Mouse (Mus musculus): ENCODE results near the gene AI481877.
"Not testable (repeated sequence)": the region's sequence is repeated elsewhere in the genome, so short reads cannot be mapped to it uniquely, and the experiment has no call there.

Gene AI481877

DNA sequence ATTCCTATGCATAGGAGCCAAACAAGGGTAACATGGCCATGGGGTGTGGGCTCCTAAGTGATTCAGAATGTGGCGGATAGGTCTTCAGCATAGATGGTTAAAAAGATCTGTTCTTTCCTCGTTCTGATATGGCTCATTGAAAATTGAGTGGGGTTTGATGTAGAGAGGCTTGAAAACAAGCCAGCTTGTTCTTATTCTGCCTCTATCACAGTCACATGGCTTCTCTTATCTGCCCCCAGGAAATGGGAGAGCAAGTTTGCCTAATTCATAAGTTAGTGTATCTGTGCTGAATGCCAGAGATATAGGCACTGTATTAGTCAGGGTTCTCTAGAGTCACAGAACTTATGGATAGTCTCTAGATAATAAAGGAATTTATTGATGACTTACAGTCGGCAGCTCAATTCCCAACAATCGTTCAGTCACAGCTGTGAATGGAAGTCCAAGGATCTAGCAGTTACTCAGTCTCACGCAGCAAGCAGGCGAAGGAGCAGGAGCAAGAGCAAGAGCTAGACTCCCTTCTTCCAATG lies at the start of gene AI481877:
AI481877 (minus strand) TSS at position 477 of the 527 bp plus-strand sequence.
- in situ Hi-C loops (cut with MboI; ENCODE audit: unreplicated experiment in 2 of 2): not testable (repeated sequence)

GRCm38 (mm10) chr4:59188474-59188801 lies 49.7 kb upstream of the AI481877 start:
- in situ Hi-C loops (cut with MboI; ENCODE audit: unreplicated experiment in 2 of 2): loop anchor here (5.0 to 10.0 kb wide), 7 partner anchors 64 to 924 kb away; partner anchors contain the start of gene Gm20503 (in 1 of the 2)

GRCm38 (mm10) chr4:59187289-59187688 lies 48.5 kb upstream of the AI481877 start:
- in situ Hi-C loops (cut with MboI; ENCODE audit: unreplicated experiment in 2 of 2): loop anchor here (5.0 to 10.0 kb wide), 7 partner anchors 62 to 922 kb away; partner anchors contain the start of gene Gm20503 (in 1 of the 2)

DNA sequence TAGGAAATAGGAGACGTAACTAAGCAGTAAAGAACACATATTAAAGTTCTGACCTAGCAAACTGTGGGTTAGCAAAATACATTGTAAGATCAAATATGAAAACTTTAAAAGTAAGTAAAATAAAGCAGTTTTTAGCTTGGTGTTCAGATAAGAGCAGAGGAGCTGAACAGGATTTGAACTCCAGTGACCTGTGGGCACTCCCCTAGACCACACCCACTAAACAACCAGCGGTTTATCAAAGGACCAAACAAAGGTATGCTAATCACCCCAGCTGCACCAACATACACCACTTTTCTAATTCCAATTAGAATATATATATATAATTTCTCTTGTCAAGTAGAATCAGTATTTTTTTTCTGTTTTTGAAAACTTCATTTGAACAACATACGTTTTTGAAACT lies 46.9 kb upstream of the AI481877 start:
- in situ Hi-C loops (cut with MboI; ENCODE audit: unreplicated experiment in 2 of 2): loop anchor here (5.0 to 10.0 kb wide), 7 partner anchors 61 to 921 kb away; partner anchors contain the start of gene Gm20503 (in 1 of the 2)

DNA sequence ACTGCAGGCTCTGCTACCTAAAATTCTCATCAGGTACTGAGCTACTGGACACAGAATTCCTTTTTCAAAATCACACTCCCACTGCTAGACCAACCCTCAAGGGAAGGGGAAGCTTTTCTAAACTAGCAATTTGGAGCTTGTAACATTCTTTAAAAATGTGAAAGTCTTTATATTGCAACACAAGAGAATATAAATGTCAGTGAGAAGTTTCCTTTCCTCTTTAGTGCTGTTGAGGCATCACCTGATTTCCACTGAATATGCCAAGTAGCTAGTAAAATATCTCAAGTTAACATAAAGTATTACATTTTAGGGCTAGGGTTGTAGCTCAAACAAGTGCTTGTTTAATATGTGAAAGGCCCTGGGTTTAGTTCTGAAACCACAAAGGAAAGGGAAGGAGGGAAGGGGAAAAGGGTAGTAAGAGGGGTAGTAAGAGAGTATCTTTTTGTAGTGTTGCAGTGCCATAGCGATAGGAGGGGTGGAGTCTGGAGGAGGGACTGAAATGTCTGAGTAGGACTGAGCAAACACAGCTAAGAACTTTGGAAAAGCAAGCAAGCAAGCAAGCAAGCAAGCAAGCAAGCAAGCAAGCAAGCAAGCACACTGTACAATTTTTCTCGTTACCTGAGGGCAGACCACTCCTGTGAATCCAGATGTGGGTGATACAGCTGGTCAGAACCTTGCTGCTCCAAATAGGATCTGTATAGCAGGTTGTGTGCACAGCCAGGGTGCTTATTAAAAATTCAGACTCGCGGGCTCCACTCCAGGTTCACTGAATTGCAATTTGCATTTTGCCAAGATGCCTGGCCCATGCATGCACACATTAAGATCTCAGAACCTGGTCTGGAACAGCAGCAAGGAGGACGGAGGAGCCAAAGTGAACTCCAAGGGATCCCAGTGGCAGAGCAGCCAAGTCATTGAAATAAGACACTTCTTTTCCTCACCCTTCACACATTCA lies 42.8 kb upstream of the AI481877 start:
- in situ Hi-C loops (cut with MboI; ENCODE audit: unreplicated experiment in 2 of 2): loop anchor here (10.0 kb wide), 5 partner anchors 57 to 917 kb away; partner anchors contain the start of gene Gm20503 (in 1 of the 2)

DNA sequence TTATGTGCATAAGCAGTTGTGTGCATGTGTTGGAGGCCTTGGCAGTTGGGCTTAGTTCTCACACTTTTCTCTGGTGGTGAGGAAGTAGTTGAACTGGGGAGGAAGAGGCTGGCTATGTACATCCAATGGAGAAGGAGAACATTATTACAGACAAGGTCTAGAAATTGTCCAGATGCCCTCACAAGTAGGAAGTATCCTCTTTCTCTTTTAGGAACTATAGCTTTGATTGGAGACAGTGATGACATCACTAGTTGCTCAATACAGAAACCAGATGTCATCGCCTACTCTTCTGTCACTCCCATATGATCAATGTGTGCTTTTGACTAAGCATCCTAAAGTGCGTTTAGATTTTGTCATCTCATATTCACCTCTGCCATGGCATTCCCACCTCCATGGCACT lies 38.8 kb upstream of the AI481877 start:
- in situ Hi-C loops (cut with MboI; ENCODE audit: unreplicated experiment in 2 of 2): no loop called here

GRCm38 (mm10) chr4:59175929-59176328 lies 37.1 kb upstream of the AI481877 start:
- in situ Hi-C loops (cut with MboI; ENCODE audit: unreplicated experiment in 2 of 2): no loop called here

GRCm38 (mm10) chr4:59175003-59175402 lies 36.2 kb upstream of the AI481877 start:
- in situ Hi-C loops (cut with MboI; ENCODE audit: unreplicated experiment in 2 of 2): no loop called here

GRCm38 (mm10) chr4:59173181-59173922 lies 34.6 kb upstream of the AI481877 start:
- in situ Hi-C loops (cut with MboI; ENCODE audit: unreplicated experiment in 2 of 2): no loop called here

GRCm38 (mm10) chr4:59172616-59173015 lies 33.8 kb upstream of the AI481877 start:
- in situ Hi-C loops (cut with MboI; ENCODE audit: unreplicated experiment in 2 of 2): no loop called here

DNA sequence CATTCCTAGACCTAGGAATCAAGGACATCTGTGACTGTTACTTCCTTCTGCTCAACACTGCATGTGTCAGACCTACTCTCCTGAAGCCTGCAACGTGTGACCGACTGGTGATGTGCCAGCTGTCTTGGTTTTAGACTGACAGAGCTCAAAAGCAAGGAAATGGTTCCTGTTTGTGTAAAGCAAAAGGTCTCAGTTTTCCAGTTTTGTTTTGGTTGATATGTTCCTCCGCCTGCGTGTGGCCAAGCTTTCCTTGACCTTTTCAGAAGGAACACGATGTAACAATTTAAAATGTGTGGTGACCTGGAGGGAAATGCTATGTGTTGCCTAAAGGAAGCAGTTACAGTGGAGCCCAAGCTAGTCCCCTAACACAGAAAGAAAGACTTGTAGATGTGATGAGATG lies 31.2 kb upstream of the AI481877 start:
- in situ Hi-C loops (cut with MboI; ENCODE audit: unreplicated experiment in 2 of 2): no loop called here

GRCm38 (mm10) chr4:59167251-59167847 lies 28.6 kb upstream of the AI481877 start:
- in situ Hi-C loops (cut with MboI; ENCODE audit: unreplicated experiment in 2 of 2): no loop called here

DNA sequence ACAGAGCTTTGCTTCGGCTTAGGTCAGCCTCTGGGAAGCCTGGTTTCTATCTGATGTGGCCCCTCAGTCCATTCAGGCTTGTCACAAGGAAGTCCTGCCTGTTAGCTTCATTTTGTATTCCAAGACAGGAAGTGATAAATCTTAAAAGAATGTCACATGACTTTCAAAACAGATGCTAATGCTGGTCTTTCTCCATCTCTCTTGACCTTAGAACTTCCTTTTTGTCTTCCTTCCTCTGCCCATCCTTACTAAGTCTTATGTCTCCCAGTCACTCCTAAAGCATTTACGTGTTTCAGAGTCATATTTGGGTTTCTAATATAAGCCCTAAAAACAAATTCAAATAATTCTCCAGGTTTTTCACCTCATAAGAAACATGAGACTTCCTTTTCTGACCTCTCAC lies 25.3 kb upstream of the AI481877 start:
- in situ Hi-C loops (cut with MboI; ENCODE audit: unreplicated experiment in 2 of 2): no loop called here

GRCm38 (mm10) chr4:59160959-59161670 lies 22.3 kb upstream of the AI481877 start:
- in situ Hi-C loops (cut with MboI; ENCODE audit: unreplicated experiment in 2 of 2): no loop called here

DNA sequence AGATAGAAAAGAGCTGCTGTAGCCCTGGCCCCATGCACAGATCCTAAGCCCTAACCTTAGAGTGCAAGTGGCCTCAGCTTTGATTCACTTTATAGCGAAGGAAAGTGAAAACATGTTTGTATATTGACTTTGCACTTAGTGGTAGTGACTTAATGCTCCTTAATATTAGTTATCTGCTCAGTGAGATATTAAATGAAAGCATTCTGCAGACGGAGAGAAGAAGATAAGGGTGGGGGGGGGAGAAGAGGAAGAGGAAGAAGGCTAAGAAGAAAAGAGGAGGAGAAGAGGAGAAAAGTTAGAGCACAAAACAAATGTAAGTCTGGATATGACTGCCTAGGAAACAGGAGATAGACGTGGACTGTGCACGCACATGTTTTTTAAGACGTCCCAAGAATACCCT lies 21.5 kb upstream of the AI481877 start:
- in situ Hi-C loops (cut with MboI; ENCODE audit: unreplicated experiment in 2 of 2): no loop called here

- in situ Hi-C loops (cut with MboI; ENCODE audit: unreplicated experiment in 2 of 2): no loop called here
These were observed 18.9 kb upstream of the AI481877 start for GRCm38 (mm10) chr4:59157654-59158053.

GRCm38 (mm10) chr4:59156897-59157592 lies 18.3 kb upstream of the AI481877 start:
- in situ Hi-C loops (cut with MboI; ENCODE audit: unreplicated experiment in 2 of 2): no loop called here

DNA sequence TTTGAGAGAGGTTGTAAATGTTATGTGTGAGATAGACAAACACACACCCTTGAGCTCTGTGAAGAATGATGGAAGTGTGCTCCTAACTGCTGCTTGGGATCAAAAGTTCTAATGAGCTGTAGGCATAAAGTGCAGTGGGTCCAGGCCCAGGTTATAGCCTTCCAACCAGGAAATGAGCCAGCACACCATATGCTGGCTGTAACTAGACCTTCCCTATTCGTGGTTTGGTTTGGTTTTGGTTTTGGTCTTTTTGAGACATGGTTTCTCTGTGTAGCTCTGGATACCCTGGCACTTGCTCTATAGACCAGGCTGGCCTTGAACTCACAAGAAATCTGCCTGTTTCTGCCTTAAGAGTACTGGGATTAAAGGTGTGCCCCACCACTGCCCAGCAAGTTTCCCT lies 13.2 kb upstream of the AI481877 start:
- in situ Hi-C loops (cut with MboI; ENCODE audit: unreplicated experiment in 2 of 2): no loop called here

DNA sequence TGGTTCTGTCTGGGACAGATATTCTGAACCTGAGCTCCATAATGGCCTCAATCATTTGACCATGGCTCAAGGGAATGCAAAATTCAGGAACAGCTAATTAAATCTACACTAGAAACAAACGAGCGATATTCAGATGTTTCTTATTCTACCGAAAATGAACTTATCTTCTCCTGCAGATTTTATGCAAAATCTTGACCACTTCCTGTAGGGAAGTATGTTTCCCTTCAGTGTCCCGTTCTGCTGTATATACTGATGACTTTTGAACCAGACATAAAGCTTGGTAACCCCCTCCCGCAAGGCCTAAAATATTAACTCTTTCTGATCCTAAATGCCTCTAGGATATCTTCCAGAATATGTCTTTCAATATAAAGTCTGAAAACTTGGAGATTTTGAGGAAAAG lies 12.1 kb upstream of the AI481877 start:
- in situ Hi-C loops (cut with MboI; ENCODE audit: unreplicated experiment in 2 of 2): no loop called here

Data from v-Abl transformed pro-B cells (cell line).